Mouse (Mus musculus) testis, adult 2 months (tissue): Measurements from ENCODE around the gene Rad51b.

ENCODE experiments used
- CTCF ChIP-seq: fragments of 200-500 bp; IDR thresholded peaks from 2 replicates; pipeline ENCODE4 v1.5.1; 2012; ENCODE audit warnings: low read depth, mild to moderate bottlenecking, inconsistent platforms, low read length, moderate library complexity; ENCODE audit not compliant: control insufficient read depth, insufficient read depth, insufficient replicate concordance
- POLR2A ChIP-seq: fragments of 200-500 bp; IDR thresholded peaks from 2 replicates; pipeline ENCODE4 v1.6.1; 2012; ENCODE audit warnings: low read depth, mild to moderate bottlenecking, inconsistent platforms, low read length, moderate library complexity; ENCODE audit not compliant: control insufficient read depth

- no peak for TF ChIP-seq POLR2A
- TF ChIP-seq CTCF = no peak
Observed at GRCm38 (mm10) chr12:79843002-79843401, 545.9 kb downstream of the Rad51b start.
